Mouse (Mus musculus): ENCODE measurements at regions not wholly inside any gene's neighbourhood (a gene's known extent, or its start where the extent isn't known, plus 50 kb on each side); places are given as distances from the start of the nearest gene placed in this dataset.

DNA sequence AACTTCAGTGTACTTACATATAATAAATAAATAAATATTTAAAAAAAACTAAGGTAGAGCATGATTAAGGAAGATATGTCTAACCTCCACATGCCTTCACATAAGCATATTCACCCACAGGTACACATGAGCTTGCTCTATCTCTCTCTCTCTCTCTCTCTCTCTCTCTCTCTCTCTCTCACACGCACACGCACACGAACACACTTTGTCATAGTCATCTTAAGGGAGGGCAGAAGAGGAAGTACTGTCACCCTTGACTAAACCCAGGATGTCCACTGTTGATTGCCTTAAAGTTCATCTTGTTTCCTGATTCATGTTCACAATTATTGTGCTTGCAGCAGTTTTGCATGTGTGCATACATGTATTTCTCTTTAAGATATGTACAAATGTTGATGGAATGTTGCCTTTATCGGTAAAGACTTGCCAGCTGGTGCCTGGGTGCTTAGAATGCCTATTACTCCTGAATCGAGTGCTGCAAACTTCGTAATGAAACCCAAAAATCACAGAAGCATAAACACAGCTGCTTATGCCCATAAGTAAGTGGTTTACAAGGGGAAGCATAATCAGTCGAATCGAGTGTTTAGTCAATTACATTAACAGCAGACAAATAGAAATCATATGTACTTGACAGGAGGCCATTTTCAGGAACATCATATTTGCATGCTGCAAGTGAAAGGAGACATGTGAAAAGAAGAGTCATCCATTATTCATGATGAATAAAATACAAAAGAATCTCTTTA lies 84.3 kb downstream of the Tmem168 start:
- Histone ChIP-seq H3K79me3 (ENCODE audit: low read depth) (no peaks in the 10 kb centered on the region), H3K27me3 (ENCODE audit: control insufficient read depth, insufficient read depth, insufficient read length) (no peaks in the 10 kb centered on the region), H3ac (ENCODE audit: control insufficient read depth, insufficient read length, low read depth) (no peak overlapping the region), H3K36me3 (ENCODE audit: control insufficient read depth, insufficient read depth) (no peaks in the 10 kb centered on the region), H3K79me2 (ENCODE audit: control insufficient read depth, insufficient read depth) (no peaks in the 10 kb centered on the region), H3K4me3 (ENCODE audit: insufficient read depth, poor library complexity, severe bottlenecking) (no peak overlapping the region)
- TF ChIP-seq USF1 (IDR thresholded peaks at IDR 0.05; ENCODE audit: low read depth), result no peak
- TF ChIP-seq MAX (IDR thresholded peaks at IDR 0.05), result no peak
- TF ChIP-seq MYOG (IDR thresholded peaks at IDR 0.05; ENCODE audit: control insufficient read depth, extremely low read depth, insufficient read length), result no peak
- no peak for TF ChIP-seq MYOD1 (IDR thresholded peaks at IDR 0.05; ENCODE audit: control insufficient read depth, insufficient read length, low read depth)
- no peak for TF ChIP-seq CEBPB (IDR thresholded peaks at IDR 0.05; ENCODE audit: low read depth)
- no peak for TF ChIP-seq FOSL1 (IDR thresholded peaks at IDR 0.05; ENCODE audit: insufficient read depth, low read length, poor library complexity, severe bottlenecking)
- TF ChIP-seq CTCF (IDR thresholded peaks at IDR 0.05; ENCODE audit: control insufficient read depth, insufficient read depth, insufficient read length), result no peak

- TF ChIP-seq USF1 (IDR thresholded peaks at IDR 0.05; ENCODE audit: low read depth) (no peak), MYOD1 (IDR thresholded peaks at IDR 0.05; ENCODE audit: control insufficient read depth, insufficient read length, low read depth) (no peak), FOSL1 (IDR thresholded peaks at IDR 0.05; ENCODE audit: insufficient read depth, low read length, poor library complexity, severe bottlenecking) (no peak), CTCF (IDR thresholded peaks at IDR 0.05; ENCODE audit: control insufficient read depth, insufficient read depth, insufficient read length) (no peak), MYOG (IDR thresholded peaks at IDR 0.05; ENCODE audit: control insufficient read depth, extremely low read depth, insufficient read length) (no peak), MAX (IDR thresholded peaks at IDR 0.05) (no peak), CEBPB (IDR thresholded peaks at IDR 0.05; ENCODE audit: low read depth) (no peak)
- Histone ChIP-seq H3K79me3 (ENCODE audit: low read depth) (no peaks in the 10 kb centered on the region), H3ac (ENCODE audit: control insufficient read depth, insufficient read length, low read depth) (no peak overlapping the region), H3K36me3 (ENCODE audit: control insufficient read depth, insufficient read depth) (no peaks in the 10 kb centered on the region), H3K79me2 (ENCODE audit: control insufficient read depth, insufficient read depth) (no peaks in the 10 kb centered on the region), H3K27me3 (ENCODE audit: control insufficient read depth, insufficient read depth, insufficient read length) (no peaks in the 10 kb centered on the region), H3K4me3 (ENCODE audit: insufficient read depth, poor library complexity, severe bottlenecking) (no peak overlapping the region)
These were observed 93.8 kb downstream of the Tmem168 start for GRCm38 (mm10) chr6:13514126-13514525.

DNA sequence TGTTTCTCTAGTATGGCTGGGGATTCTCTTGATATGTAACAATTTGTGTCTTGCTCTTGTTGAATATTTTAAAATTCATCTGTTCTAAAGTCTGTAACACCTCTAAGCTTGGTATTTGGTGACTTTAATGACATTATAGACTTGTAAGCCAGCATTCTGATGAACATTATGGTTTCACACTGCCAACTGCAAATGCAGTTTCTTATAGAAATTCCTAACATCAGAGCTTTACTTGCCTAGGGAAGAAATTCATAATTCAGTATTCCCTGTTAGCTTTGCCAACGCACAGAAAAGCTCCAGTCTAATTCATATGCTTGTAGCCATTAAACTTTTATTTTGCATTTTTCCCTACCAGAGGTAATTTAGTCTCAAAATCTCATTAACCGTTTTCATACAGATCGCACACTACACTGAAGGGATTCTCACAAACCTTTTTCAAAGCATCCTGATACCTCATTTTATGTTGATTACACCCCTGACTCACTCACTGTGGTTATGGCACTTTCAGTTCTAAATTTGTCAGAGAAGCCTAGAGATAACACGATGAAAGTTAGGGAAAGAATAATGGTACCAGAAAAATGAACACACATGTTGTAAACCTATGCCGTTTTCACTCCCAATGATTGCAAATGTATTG lies 131.3 kb downstream of the Tmem168 start:
- no peak overlapping the region for H3K4me3 ChIP-seq (ENCODE audit: insufficient read depth, poor library complexity, severe bottlenecking)
- no peak overlapping the region for H3ac ChIP-seq (ENCODE audit: control insufficient read depth, insufficient read length, low read depth)
- H3K27me3 ChIP-seq (ENCODE audit: control insufficient read depth, insufficient read depth, insufficient read length), result no peaks in the 10 kb centered on the region
- H3K79me2 ChIP-seq (ENCODE audit: control insufficient read depth, insufficient read depth), result no peaks in the 10 kb centered on the region
- TF ChIP-seq MYOD1 (IDR thresholded peaks at IDR 0.05; ENCODE audit: control insufficient read depth, insufficient read length, low read depth), result no peak
- TF ChIP-seq CTCF (IDR thresholded peaks at IDR 0.05; ENCODE audit: control insufficient read depth, insufficient read depth, insufficient read length), result no peak
- no peak for TF ChIP-seq MYOG (IDR thresholded peaks at IDR 0.05; ENCODE audit: control insufficient read depth, extremely low read depth, insufficient read length)
- no peak for TF ChIP-seq CEBPB (IDR thresholded peaks at IDR 0.05; ENCODE audit: low read depth)
- TF ChIP-seq USF1 (IDR thresholded peaks at IDR 0.05; ENCODE audit: low read depth), result no peak
- TF ChIP-seq MAX (IDR thresholded peaks at IDR 0.05), result no peak
- TF ChIP-seq FOSL1 (IDR thresholded peaks at IDR 0.05; ENCODE audit: insufficient read depth, low read length, poor library complexity, severe bottlenecking), result no peak
- H3K79me3 ChIP-seq (ENCODE audit: low read depth), result no peaks in the 10 kb centered on the region
- no peaks in the 10 kb centered on the region for H3K36me3 ChIP-seq (ENCODE audit: control insufficient read depth, insufficient read depth)

GRCm38 (mm10) chr6:13449160-13449787 lies 158.6 kb downstream of the Tmem168 start:
- no peaks in the 10 kb centered on the region for H3K79me2 ChIP-seq (ENCODE audit: control insufficient read depth, insufficient read depth)
- no peaks in the 10 kb centered on the region for H3K27me3 ChIP-seq (ENCODE audit: control insufficient read depth, insufficient read depth, insufficient read length)
- H3ac ChIP-seq (ENCODE audit: control insufficient read depth, insufficient read length, low read depth), result no peak overlapping the region
- H3K4me3 ChIP-seq (ENCODE audit: insufficient read depth, poor library complexity, severe bottlenecking), result no peak overlapping the region
- no peaks in the 10 kb centered on the region for H3K36me3 ChIP-seq (ENCODE audit: control insufficient read depth, insufficient read depth)
- TF ChIP-seq CEBPB (IDR thresholded peaks at IDR 0.05; ENCODE audit: low read depth), result no peak
- no peak for TF ChIP-seq FOSL1 (IDR thresholded peaks at IDR 0.05; ENCODE audit: insufficient read depth, low read length, poor library complexity, severe bottlenecking)
- no peak for TF ChIP-seq MYOD1 (IDR thresholded peaks at IDR 0.05; ENCODE audit: control insufficient read depth, insufficient read length, low read depth)
- TF ChIP-seq USF1 (IDR thresholded peaks at IDR 0.05; ENCODE audit: low read depth), result no peak
- no peak for TF ChIP-seq MAX (IDR thresholded peaks at IDR 0.05)
- TF ChIP-seq MYOG (IDR thresholded peaks at IDR 0.05; ENCODE audit: control insufficient read depth, extremely low read depth, insufficient read length), result no peak
- no peak for TF ChIP-seq CTCF (IDR thresholded peaks at IDR 0.05; ENCODE audit: control insufficient read depth, insufficient read depth, insufficient read length)
- H3K79me3 ChIP-seq (ENCODE audit: low read depth), result no peaks in the 10 kb centered on the region

DNA sequence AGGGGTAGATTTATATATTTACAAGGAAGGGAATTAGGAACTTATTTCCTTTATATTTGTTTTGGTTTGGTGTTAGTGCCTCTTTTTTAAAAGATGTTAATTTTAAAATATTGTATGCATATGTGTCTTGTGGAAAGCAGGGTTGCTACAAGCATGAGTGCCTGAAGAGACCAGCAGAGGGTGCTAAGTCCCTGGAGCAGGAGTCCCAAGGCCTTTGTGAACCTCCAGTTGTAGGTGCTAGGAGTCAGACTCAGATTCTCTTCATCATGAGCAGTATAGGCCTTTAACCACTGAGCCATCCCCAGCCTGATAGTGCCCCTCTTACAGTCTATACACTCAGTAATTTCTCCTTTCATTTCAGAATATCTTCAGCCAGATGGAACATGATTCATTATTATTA lies 189.0 kb upstream of the Vwde start:
- no peak overlapping the region for H3K4me3 ChIP-seq (ENCODE audit: insufficient read depth, poor library complexity, severe bottlenecking)
- TF ChIP-seq MYOD1 (IDR thresholded peaks at IDR 0.05; ENCODE audit: control insufficient read depth, insufficient read length, low read depth) (no peak), CTCF (IDR thresholded peaks at IDR 0.05; ENCODE audit: control insufficient read depth, insufficient read depth, insufficient read length) (no peak), MAX (IDR thresholded peaks at IDR 0.05) (no peak), USF1 (IDR thresholded peaks at IDR 0.05; ENCODE audit: low read depth) (no peak)
- H3K36me3 ChIP-seq (ENCODE audit: control insufficient read depth, insufficient read depth), result no peaks in the 10 kb centered on the region
- H3K79me2 ChIP-seq (ENCODE audit: control insufficient read depth, insufficient read depth), result no peaks in the 10 kb centered on the region
- H3ac ChIP-seq (ENCODE audit: control insufficient read depth, insufficient read length, low read depth), result no peak overlapping the region
- no peaks in the 10 kb centered on the region for H3K27me3 ChIP-seq (ENCODE audit: control insufficient read depth, insufficient read depth, insufficient read length)
- H3K79me3 ChIP-seq (ENCODE audit: low read depth), result no peaks in the 10 kb centered on the region

All from C2C12 (cell line).